Mouse (Mus musculus) cerebellum, adult 9-10 months (tissue): ENCODE results near the gene Ccdc146.

Experiments
- DNase-seq: peaks from one replicate; pipeline ENCODE4 v3.0.0; 2022

Ccdc146 gene

GRCm38 (mm10) chr5:21424614-21425602, at the start of gene Ccdc146, which contains the start of gene Fam185a:
TSS of gene Ccdc146 (minus strand) at chr5:21424677.
TSS of gene Fam185a (plus strand) at chr5:21424958.
- peak; percentile 99 for DNase-seq

DNA sequence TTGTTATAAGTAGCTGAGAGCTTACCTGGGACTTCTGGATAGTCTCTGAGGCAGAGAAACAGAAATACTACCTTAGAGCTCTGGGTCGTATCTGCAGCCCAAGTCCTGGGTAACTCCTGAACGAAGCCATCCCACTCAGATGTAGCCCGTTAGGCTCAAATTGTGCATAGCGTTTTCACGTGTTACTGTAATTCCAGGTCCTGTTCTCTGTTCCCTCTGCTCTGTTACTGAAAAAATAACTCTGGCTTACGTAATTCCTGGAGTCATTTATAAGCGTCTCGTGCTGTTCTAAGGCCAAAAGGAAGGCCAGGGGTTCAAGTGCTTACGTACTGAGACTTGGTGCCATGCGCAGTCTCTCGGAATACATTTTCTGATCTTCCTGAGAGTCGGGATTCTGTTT, 43.6 kb upstream of the Ccdc146 start:
- DNase-seq = no peak

DNA sequence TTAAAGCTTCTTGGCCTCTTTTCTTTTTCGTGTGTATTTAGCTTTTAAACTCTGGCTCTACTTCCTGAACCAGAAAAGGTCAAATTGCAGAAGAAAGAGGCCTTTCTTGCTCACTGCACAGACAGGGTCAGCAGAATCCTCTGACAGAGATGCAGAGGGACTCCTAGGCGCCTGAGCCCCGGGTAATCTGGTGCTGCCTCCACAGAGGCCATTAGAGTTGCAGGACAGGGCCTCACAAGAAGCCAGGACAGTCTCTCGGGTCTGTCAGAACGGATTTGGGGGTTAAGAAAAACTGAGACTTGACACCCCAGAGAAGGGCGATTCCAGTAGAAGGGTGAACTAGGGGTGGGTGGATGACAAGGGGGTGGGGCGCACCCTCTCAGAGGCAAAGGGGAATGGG, 42.9 kb upstream of the Ccdc146 start:
- DNase-seq = no peak

- no peak for DNase-seq
These were observed 16.5 kb upstream of the Ccdc146 start for GRCm38 (mm10) chr5:21440833-21441530.

GRCm38 (mm10) chr5:21439446-21440110, 15.1 kb upstream of the Ccdc146 start:
- no peak for DNase-seq

DNA sequence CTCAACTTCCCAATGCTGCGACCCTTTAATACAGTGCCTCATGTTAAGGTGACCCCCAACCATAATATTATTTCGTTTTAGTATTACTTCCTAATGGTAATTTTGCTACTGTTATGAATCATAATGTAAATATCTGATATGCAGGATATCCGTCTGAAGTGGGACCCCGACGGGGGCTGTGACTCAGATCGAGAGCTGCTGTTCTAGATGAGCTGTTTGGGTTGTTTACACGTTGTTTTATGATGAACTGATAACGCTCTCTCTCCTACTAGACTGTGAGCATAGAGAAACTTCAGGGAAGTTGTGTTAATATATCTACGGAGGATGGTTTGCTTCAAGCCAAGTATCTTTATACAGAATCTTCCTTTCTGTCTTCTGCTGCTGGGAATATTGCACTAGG, 14.0 kb upstream of the Ccdc146 start:
- DNase-seq = no peak

GRCm38 (mm10) chr5:21436471-21436975, 12.0 kb upstream of the Ccdc146 start:
- DNase-seq = no peak

GRCm38 (mm10) chr5:21434148-21434929, 9.9 kb upstream of the Ccdc146 start:
- peak; percentile 74 for DNase-seq

GRCm38 (mm10) chr5:21426666-21427065, 2.2 kb upstream of the Ccdc146 start:
- no peak for DNase-seq

- DNase-seq = no peak
These were observed 3.9 kb downstream of the Ccdc146 start for GRCm38 (mm10) chr5:21420609-21421008.

GRCm38 (mm10) chr5:21418613-21419012, 5.9 kb downstream of the Ccdc146 start:
- DNase-seq = no peak

- DNase-seq = no peak
These were observed 10.2 kb downstream of the Ccdc146 start for GRCm38 (mm10) chr5:21414116-21414820.

- no peak for DNase-seq
These were observed 11.2 kb downstream of the Ccdc146 start for GRCm38 (mm10) chr5:21413322-21413721.

GRCm38 (mm10) chr5:21412056-21412455, 12.4 kb downstream of the Ccdc146 start:
- no peak for DNase-seq

DNA sequence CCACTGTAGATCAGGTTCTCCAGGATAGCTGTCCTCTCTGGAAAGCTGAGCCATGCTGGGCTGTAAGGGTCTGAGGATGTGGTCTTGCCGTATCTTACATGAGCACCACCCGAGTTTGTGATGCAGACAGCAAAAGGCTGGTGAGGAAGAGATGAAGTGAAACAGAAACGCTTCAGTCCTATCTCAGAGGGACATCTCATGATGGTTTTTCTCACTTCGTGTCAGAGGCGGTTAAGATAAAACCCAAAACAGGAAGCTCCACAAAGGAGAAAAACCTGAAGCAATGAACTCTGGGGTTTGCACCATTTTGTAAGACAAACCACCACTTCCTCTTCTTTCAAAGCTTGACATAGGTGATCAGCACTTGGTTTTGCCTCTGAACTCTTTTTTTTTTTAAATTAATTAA, 13.2 kb downstream of the Ccdc146 start:
- DNase-seq = no peak

- DNase-seq = no peak
These were observed 29.2 kb downstream of the Ccdc146 start for GRCm38 (mm10) chr5:21395205-21395840.

- DNase-seq = no peak
These were observed 29.9 kb downstream of the Ccdc146 start for GRCm38 (mm10) chr5:21394562-21394961.

DNA sequence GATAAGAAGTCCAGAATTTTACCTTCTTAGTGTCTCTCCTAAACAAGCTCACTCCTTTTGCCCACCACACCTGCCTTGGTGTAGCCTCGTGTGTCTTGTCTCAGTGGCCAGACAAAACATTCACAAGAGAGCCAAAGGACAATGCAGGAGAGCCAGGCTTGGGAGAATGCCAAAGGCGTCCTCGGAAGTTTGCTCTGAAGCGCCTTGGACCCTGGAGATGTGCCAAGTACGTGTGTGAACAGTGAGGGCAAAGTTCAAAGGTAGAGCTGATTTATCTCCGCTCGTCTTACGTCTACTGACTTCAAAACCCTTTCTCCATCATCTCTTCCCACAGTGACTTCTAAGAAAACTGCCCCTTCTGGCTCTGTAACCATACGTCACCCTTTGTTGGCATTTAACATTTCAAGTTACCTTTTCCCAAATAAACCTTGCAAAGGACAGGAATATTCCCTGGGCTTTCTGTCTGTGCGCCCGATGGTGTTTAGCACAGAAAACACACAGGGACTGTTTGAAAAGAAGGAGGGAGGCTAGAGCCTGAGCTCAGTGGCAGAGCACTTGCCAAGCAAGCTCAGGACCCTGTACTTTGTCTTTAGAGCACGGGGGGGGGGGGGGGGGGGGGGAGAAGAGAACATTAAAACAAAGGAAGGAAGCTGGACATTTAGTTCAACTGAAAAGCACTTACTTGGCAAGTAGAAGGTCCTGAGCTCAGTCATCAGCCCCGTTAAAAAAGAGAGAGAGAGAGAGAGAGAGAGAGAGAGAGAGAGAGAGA, 32.7 kb downstream of the Ccdc146 start:
- DNase-seq = no peak

DNA sequence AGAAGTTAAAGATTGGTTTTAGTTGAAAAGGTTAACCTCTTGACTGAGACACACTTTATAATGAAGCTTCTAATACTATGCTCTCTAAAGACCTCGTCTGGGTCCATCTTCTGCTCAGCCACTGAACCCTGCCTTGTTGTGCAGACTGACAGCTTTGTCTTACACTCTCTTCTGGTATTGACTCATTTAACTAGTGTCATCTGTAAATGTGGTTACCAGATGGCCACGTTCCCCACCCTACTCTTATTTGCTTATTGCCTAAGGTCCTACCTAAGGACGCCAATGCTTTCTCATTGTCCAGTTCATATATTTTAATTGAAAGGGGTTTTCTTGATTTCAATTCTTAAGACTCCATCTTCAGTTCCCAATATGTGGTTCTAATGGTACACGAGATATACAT, 35.6 kb downstream of the Ccdc146 start:
- no peak for DNase-seq

GRCm38 (mm10) chr5:21387340-21387739, 37.1 kb downstream of the Ccdc146 start:
- no peak for DNase-seq
